Mouse (Mus musculus): ENCODE measurements at regions not wholly inside any gene's neighbourhood (a gene's known extent, or its start where the extent isn't known, plus 50 kb on each side); places are given as distances from the start of the nearest gene placed in this dataset.

GRCm38 (mm10) chr4:4219701-4220100, 142.4 kb upstream of the Sdr16c6 start:
- Histone ChIP-seq H3K4me3 (no peak overlapping the region), H3K36me3 (no peaks in the 10 kb centered on the region), H3K27me3 (replicated peaks) (no peaks in the 10 kb centered on the region), H3K4me2 (replicated peaks) (no peak overlapping the region), H3K9me3 (no peaks in the 10 kb centered on the region), H3K4me1 (no peaks in the 10 kb centered on the region), H3K27ac (no peak overlapping the region), H3K9ac (no peak overlapping the region)
- no peak for ATAC-seq (ENCODE audit: low FRiP score, low read depth)
- WGBS, result 87% methylated on average over 2 of the region's 2 CpGs

- H3K4me2 ChIP-seq (replicated peaks), result no peak overlapping the region
- H3K9me3 ChIP-seq, result no peaks in the 10 kb centered on the region
- H3K4me3 ChIP-seq, result no peak overlapping the region
- no peak for ATAC-seq (ENCODE audit: low FRiP score, low read depth)
- 91% methylated on average over 2 of the region's 2 CpGs for WGBS
- no peaks in the 10 kb centered on the region for H3K27me3 ChIP-seq (replicated peaks)
- H3K4me1 ChIP-seq, result no peaks in the 10 kb centered on the region
- no peak overlapping the region for H3K9ac ChIP-seq
- no peak overlapping the region for H3K27ac ChIP-seq
- H3K36me3 ChIP-seq, result no peaks in the 10 kb centered on the region
These were observed 134.6 kb upstream of the Sdr16c6 start for GRCm38 (mm10) chr4:4211892-4212291.

GRCm38 (mm10) chr4:4205158-4205557, 127.8 kb upstream of the Sdr16c6 start:
- no peak for ATAC-seq (ENCODE audit: low FRiP score, low read depth)
- Histone ChIP-seq H3K4me1 (no peaks in the 10 kb centered on the region), H3K4me2 (replicated peaks) (no peak overlapping the region), H3K27ac (no peak overlapping the region), H3K4me3 (no peak overlapping the region), H3K36me3 (no peaks in the 10 kb centered on the region), H3K9me3 (no peaks in the 10 kb centered on the region), H3K9ac (no peak overlapping the region), H3K27me3 (replicated peaks) (no peaks in the 10 kb centered on the region)
- WGBS, result 74% methylated on average over 1 of the region's 1 CpGs

GRCm38 (mm10) chr4:4199309-4199708, 122.0 kb upstream of the Sdr16c6 start:
- H3K9ac ChIP-seq, result no peak overlapping the region
- no peaks in the 10 kb centered on the region for H3K9me3 ChIP-seq
- H3K4me2 ChIP-seq (replicated peaks), result no peak overlapping the region
- no peak overlapping the region for H3K27ac ChIP-seq
- no peaks in the 10 kb centered on the region for H3K4me1 ChIP-seq
- H3K36me3 ChIP-seq, result no peaks in the 10 kb centered on the region
- ATAC-seq (ENCODE audit: low FRiP score, low read depth), result no peak
- H3K27me3 ChIP-seq (replicated peaks), result no peaks in the 10 kb centered on the region
- WGBS, result 50% methylated on average over 2 of the region's 2 CpGs
- H3K4me3 ChIP-seq, result no peak overlapping the region

GRCm38 (mm10) chr4:4195834-4196233, 118.5 kb upstream of the Sdr16c6 start:
- no peaks in the 10 kb centered on the region for H3K27me3 ChIP-seq (replicated peaks)
- H3K4me3 ChIP-seq, result no peak overlapping the region
- no peaks in the 10 kb centered on the region for H3K4me1 ChIP-seq
- no peak overlapping the region for H3K27ac ChIP-seq
- H3K9me3 ChIP-seq, result no peaks in the 10 kb centered on the region
- H3K36me3 ChIP-seq, result no peaks in the 10 kb centered on the region
- 83% methylated on average over 2 of the region's 2 CpGs for WGBS
- no peak overlapping the region for H3K9ac ChIP-seq
- no peak for ATAC-seq (ENCODE audit: low FRiP score, low read depth)
- no peak overlapping the region for H3K4me2 ChIP-seq (replicated peaks)

- no peak overlapping the region for H3K4me2 ChIP-seq (replicated peaks)
- H3K9me3 ChIP-seq, result no peaks in the 10 kb centered on the region
- H3K27ac ChIP-seq, result no peak overlapping the region
- H3K9ac ChIP-seq, result no peak overlapping the region
- 74% methylated on average over 8 of the region's 8 CpGs for WGBS
- no peaks in the 10 kb centered on the region for H3K4me1 ChIP-seq
- no peak overlapping the region for H3K4me3 ChIP-seq
- no peaks in the 10 kb centered on the region for H3K36me3 ChIP-seq
- no peaks in the 10 kb centered on the region for H3K27me3 ChIP-seq (replicated peaks)
- ATAC-seq (ENCODE audit: low FRiP score, low read depth), result no peak
These were observed 117.9 kb upstream of the Sdr16c6 start for GRCm38 (mm10) chr4:4195250-4195649.

Measured in neural tube, embryonic 12.5 days (tissue).